Mouse (Mus musculus): Measurements from ENCODE around the gene Nkg7. TPM values are rescaled to one million over a fixed set of nuclear protein-coding genes. Genes with fewer than 3 reads are reported as not detected.

Gene Nkg7
- polyA plus RNA-seq, 1 experiment: not detected

DNA sequence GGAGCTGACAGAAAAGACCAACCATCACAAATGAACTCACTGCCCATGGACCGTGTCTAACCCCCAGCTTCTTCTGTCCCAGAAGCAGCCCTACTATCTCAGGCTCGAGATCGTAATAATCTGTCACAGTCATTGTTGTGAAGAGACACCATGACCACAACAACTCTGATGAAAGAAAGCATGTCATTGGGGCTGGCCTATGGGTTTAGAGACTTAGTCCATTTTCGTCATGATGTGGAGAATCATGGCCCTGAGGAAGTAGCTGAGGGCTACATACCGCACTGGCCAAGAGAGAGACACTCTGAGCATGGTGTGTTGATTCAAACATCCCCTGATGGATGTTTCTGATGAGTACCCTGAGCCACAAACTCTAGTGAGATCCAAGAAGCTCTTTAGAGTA is 2.2 kb upstream of the Nkg7 start:
- H3K36me3 ChIP-seq (ENCODE audit: control insufficient read depth, insufficient read depth): no peaks in the 10 kb centered on the region
- no peak overlapping the region for H3K4me3 ChIP-seq
- H3ac ChIP-seq (ENCODE audit: control insufficient read depth, insufficient read length): no peak overlapping the region
- H3K4me2 ChIP-seq (ENCODE audit: low read depth): no peak overlapping the region
- no peaks in the 10 kb centered on the region for H3K79me2 ChIP-seq (ENCODE audit: control insufficient read depth, insufficient read depth)
- TF ChIP-seq USF1 (IDR thresholded peaks at IDR 0.05; ENCODE audit: low read depth) (no peak), REST (IDR thresholded peaks at IDR 0.05; ENCODE audit: insufficient read depth, insufficient read length) (no peak), TCF12 (IDR thresholded peaks at IDR 0.05; ENCODE audit: insufficient read depth, poor library complexity, severe bottlenecking) (no peak), MYOD1 (IDR thresholded peaks at IDR 0.05; ENCODE audit: control insufficient read depth in 1 of 3, insufficient read length in 2 of 3, low read depth in 2 of 3) (no peak), POLR2A (IDR thresholded peaks at IDR 0.05; ENCODE audit: insufficient read length, low read depth) (no peak), SRF (IDR thresholded peaks at IDR 0.05; ENCODE audit: control insufficient read depth, insufficient read length, low read depth) (no peak), CEBPB (IDR thresholded peaks at IDR 0.05; ENCODE audit: insufficient read depth, poor library complexity, severe bottlenecking) (no peak), MAX (IDR thresholded peaks at IDR 0.05; ENCODE audit: low read depth) (no peak), TCF3 (IDR thresholded peaks at IDR 0.05; ENCODE audit: insufficient read length, low read depth) (no peak), E2F4 (IDR thresholded peaks at IDR 0.05; ENCODE audit: insufficient read depth) (no peak), POLR2AphosphoS2 (IDR thresholded peaks at IDR 0.05; ENCODE audit: insufficient read length, low read depth) (no peak), MYOG (IDR thresholded peaks at IDR 0.05; ENCODE audit: control insufficient read depth in 1 of 3, insufficient read depth in 1 of 3, insufficient read length in 2 of 3, low read depth in 2 of 3) (no peak)
- H3K27me3 ChIP-seq (ENCODE audit: control insufficient read depth, insufficient read depth, insufficient read length): no peaks in the 10 kb centered on the region

DNA sequence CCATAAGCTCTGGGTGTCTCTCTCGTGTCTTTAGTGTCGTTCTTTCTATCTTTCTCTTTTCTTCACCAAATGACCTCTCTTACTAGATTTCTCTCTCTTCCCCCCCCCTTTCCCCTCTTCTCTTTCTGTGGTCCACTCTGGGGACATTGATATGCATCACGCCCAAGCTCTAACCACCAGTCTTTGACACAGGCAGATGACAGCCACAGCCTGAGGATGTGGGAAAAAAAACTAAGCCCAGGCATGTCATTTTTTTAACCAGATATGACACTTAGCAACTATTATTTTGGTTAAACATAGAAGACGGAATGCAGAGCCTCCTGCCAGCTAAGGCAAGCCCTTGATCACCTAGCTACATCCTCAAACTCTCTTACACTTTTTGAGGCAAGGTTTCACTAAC is 1.7 kb downstream of the Nkg7 start:
- no peak for TF ChIP-seq POLR2AphosphoS2 (IDR thresholded peaks at IDR 0.05; ENCODE audit: insufficient read length, low read depth)
- TF ChIP-seq CEBPB (IDR thresholded peaks at IDR 0.05; ENCODE audit: insufficient read depth, poor library complexity, severe bottlenecking): no peak
- no peak for TF ChIP-seq POLR2A (IDR thresholded peaks at IDR 0.05; ENCODE audit: insufficient read length, low read depth)
- no peak for TF ChIP-seq TCF3 (IDR thresholded peaks at IDR 0.05; ENCODE audit: insufficient read length, low read depth)
- TF ChIP-seq MAX (IDR thresholded peaks at IDR 0.05; ENCODE audit: low read depth): no peak
- no peak for TF ChIP-seq MYOG (IDR thresholded peaks at IDR 0.05; ENCODE audit: control insufficient read depth in 1 of 3, insufficient read depth in 1 of 3, insufficient read length in 2 of 3, low read depth in 2 of 3)
- no peak for TF ChIP-seq E2F4 (IDR thresholded peaks at IDR 0.05; ENCODE audit: insufficient read depth)
- TF ChIP-seq TCF12 (IDR thresholded peaks at IDR 0.05; ENCODE audit: insufficient read depth, poor library complexity, severe bottlenecking): no peak
- TF ChIP-seq USF1 (IDR thresholded peaks at IDR 0.05; ENCODE audit: low read depth): no peak
- TF ChIP-seq MYOD1 (IDR thresholded peaks at IDR 0.05; ENCODE audit: control insufficient read depth in 1 of 3, insufficient read length in 2 of 3, low read depth in 2 of 3): no peak
- no peak for TF ChIP-seq REST (IDR thresholded peaks at IDR 0.05; ENCODE audit: insufficient read depth, insufficient read length)
- TF ChIP-seq SRF (IDR thresholded peaks at IDR 0.05; ENCODE audit: control insufficient read depth, insufficient read length, low read depth): no peak
- no peak overlapping the region for H3K4me2 ChIP-seq (ENCODE audit: low read depth)
- H3K79me2 ChIP-seq (ENCODE audit: control insufficient read depth, insufficient read depth): no peaks in the 10 kb centered on the region
- no peak overlapping the region for H3K4me3 ChIP-seq
- no peak overlapping the region for H3ac ChIP-seq (ENCODE audit: control insufficient read depth, insufficient read length)
- H3K36me3 ChIP-seq (ENCODE audit: control insufficient read depth, insufficient read depth): no peaks in the 10 kb centered on the region
- H3K27me3 ChIP-seq (ENCODE audit: control insufficient read depth, insufficient read depth, insufficient read length): no peaks in the 10 kb centered on the region

DNA sequence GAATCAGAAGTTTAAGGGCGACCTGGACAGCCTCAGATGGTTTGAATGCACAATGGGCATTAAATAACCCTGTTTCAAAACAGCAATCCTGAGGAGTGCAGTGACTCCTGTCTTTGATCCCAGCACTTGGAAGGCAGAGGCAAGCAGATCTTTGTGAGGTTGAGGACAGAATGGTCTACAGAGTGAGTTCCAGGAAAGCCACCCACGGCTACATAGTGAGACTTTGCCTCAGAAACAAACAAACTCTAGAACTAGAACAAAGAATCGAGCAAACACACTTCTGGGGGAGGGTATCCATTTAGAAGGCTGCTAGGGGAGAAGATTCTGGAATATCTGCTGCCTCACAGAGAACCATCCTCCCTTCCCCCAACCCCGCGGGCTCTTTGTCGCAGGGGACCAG is 3.6 kb downstream of the Nkg7 start, which contains the start of gene Cldnd2:
Cldnd2 (plus strand) TSS at position 301 of the 400 bp plus-strand sequence.
- H3ac ChIP-seq (ENCODE audit: control insufficient read depth, insufficient read length): no peak within 1 kb of the TSS
- no peak within 1 kb of the TSS for H3K4me3 ChIP-seq
- H3K79me2 ChIP-seq (ENCODE audit: control insufficient read depth, insufficient read depth): peaks cover 7% of the 10 kb centered on the region
- H3K4me2 ChIP-seq (ENCODE audit: low read depth): no peak within 1 kb of the TSS
- H3K27me3 ChIP-seq (ENCODE audit: control insufficient read depth, insufficient read depth, insufficient read length): no peaks in the 10 kb centered on the region
- no peaks in the 10 kb centered on the region for H3K36me3 ChIP-seq (ENCODE audit: control insufficient read depth, insufficient read depth)
- TF ChIP-seq MAX (IDR thresholded peaks at IDR 0.05; ENCODE audit: low read depth) (no peak), TCF3 (IDR thresholded peaks at IDR 0.05; ENCODE audit: insufficient read length, low read depth) (no peak), MYOD1 (IDR thresholded peaks at IDR 0.05; ENCODE audit: control insufficient read depth in 1 of 3, insufficient read length in 2 of 3, low read depth in 2 of 3) (no peak), POLR2A (IDR thresholded peaks at IDR 0.05; ENCODE audit: insufficient read length, low read depth) (no peak)

DNA sequence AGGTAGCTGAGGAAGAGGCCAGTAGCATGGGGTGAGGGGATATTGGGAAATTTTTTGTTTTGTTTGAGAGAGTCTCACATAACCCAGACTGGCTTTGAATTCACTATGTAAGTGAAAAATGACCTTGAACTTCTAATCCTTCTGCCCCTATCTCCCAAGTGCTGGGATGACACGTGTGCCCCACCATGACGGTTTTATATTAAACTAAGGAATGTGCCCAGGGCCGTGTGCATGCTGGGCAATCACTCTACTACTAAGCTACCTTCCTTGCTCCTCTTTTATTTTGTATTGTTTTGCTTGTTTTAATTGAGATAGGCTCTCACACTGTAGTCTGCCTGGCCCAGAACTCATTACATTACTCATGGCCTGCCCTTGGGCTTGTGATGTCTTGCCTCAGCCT is 4.2 kb downstream of the Nkg7 start:
- Histone ChIP-seq H3K4me3 (no peak overlapping the region), H3K36me3 (ENCODE audit: control insufficient read depth, insufficient read depth) (no peaks in the 10 kb centered on the region), H3K79me2 (ENCODE audit: control insufficient read depth, insufficient read depth) (peaks cover 11% of the 10 kb centered on the region), H3K4me2 (ENCODE audit: low read depth) (no peak overlapping the region), H3K27me3 (ENCODE audit: control insufficient read depth, insufficient read depth, insufficient read length) (no peaks in the 10 kb centered on the region), H3ac (ENCODE audit: control insufficient read depth, insufficient read length) (no peak overlapping the region)
- no peak for TF ChIP-seq REST (IDR thresholded peaks at IDR 0.05; ENCODE audit: insufficient read depth, insufficient read length)
- TF ChIP-seq MAX (IDR thresholded peaks at IDR 0.05; ENCODE audit: low read depth): no peak
- TF ChIP-seq SRF (IDR thresholded peaks at IDR 0.05; ENCODE audit: control insufficient read depth, insufficient read length, low read depth): no peak
- TF ChIP-seq CEBPB (IDR thresholded peaks at IDR 0.05; ENCODE audit: insufficient read depth, poor library complexity, severe bottlenecking): no peak
- TF ChIP-seq E2F4 (IDR thresholded peaks at IDR 0.05; ENCODE audit: insufficient read depth): no peak
- no peak for TF ChIP-seq MYOD1 (IDR thresholded peaks at IDR 0.05; ENCODE audit: control insufficient read depth in 1 of 3, insufficient read length in 2 of 3, low read depth in 2 of 3)
- no peak for TF ChIP-seq MYOG (IDR thresholded peaks at IDR 0.05; ENCODE audit: control insufficient read depth in 1 of 3, insufficient read depth in 1 of 3, insufficient read length in 2 of 3, low read depth in 2 of 3)
- no peak for TF ChIP-seq TCF12 (IDR thresholded peaks at IDR 0.05; ENCODE audit: insufficient read depth, poor library complexity, severe bottlenecking)
- TF ChIP-seq POLR2A (IDR thresholded peaks at IDR 0.05; ENCODE audit: insufficient read length, low read depth): no peak
- no peak for TF ChIP-seq USF1 (IDR thresholded peaks at IDR 0.05; ENCODE audit: low read depth)
- no peak for TF ChIP-seq TCF3 (IDR thresholded peaks at IDR 0.05; ENCODE audit: insufficient read length, low read depth)

DNA sequence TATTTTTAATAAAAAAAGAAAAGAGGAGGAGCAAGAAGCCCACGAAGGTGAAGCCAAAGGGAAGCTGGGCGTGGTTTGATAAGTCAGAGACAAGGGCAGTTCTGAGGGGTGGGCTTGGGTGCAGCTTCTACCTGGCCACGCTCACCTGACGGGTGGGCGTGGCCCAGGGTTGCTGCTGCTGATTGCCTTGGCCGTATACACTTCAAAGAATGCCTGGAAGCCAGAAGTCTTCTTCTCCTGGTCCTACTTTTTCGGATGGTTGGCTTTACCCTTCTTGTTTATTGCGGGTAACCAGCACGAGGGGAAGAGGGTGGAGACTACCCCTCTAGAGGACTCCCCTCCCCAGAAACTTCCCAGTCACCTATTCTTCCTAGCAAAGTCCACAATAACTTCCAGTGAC is 5.8 kb downstream of the Nkg7 start:
- H3ac ChIP-seq (ENCODE audit: control insufficient read depth, insufficient read length): peak overlapping the region; percentile 44
- H3K4me2 ChIP-seq (ENCODE audit: low read depth): peak overlapping the region; percentile 99
- no peak for TF ChIP-seq USF1 (IDR thresholded peaks at IDR 0.05; ENCODE audit: low read depth)
- TF ChIP-seq REST (IDR thresholded peaks at IDR 0.05; ENCODE audit: insufficient read depth, insufficient read length): no peak
- no peak for TF ChIP-seq TCF3 (IDR thresholded peaks at IDR 0.05; ENCODE audit: insufficient read length, low read depth)
- TF ChIP-seq TCF12 (IDR thresholded peaks at IDR 0.05; ENCODE audit: insufficient read depth, poor library complexity, severe bottlenecking): no peak
- peaks cover 11% of the 10 kb centered on the region for H3K79me2 ChIP-seq (ENCODE audit: control insufficient read depth, insufficient read depth)
- H3K4me3 ChIP-seq: peak overlapping the region; percentile 69
- H3K36me3 ChIP-seq (ENCODE audit: control insufficient read depth, insufficient read depth): no peaks in the 10 kb centered on the region
- no peaks in the 10 kb centered on the region for H3K27me3 ChIP-seq (ENCODE audit: control insufficient read depth, insufficient read depth, insufficient read length)

All from myocyte (in vitro differentiated cells).